Mouse (Mus musculus) lung, adult 2 months (tissue): ENCODE measurements around the gene Rarres1.

Experiments
- CTCF ChIP-seq: fragments of 200-500 bp; IDR thresholded peaks from 2 replicates; pipeline ENCODE4 v1.5.1; 2011; ENCODE audit warnings: mild to moderate bottlenecking, low read length, control low read depth; ENCODE audit not compliant: insufficient read depth
- POLR2A ChIP-seq: fragments of 200-500 bp; IDR thresholded peaks from 2 replicates; pipeline ENCODE4 v1.6.1; 2011; ENCODE audit warnings: low read depth, mild to moderate bottlenecking, control low read depth, low read length, borderline replicate concordance; ENCODE audit errors: extremely low read depth

- TF ChIP-seq CTCF, result no peak
- no peak for TF ChIP-seq POLR2A
Observed at GRCm38 (mm10) chr3:67499406-67499791, 15.9 kb downstream of the Rarres1 start.
